Mouse (Mus musculus) spleen, adult 2 months (tissue): ENCODE results near the gene Meox2. TPM values are rescaled to one million over a fixed set of nuclear protein-coding genes. Genes with fewer than 3 reads are reported as not detected.

Experiments used
- DNase-seq, 2 experiments: peaks; one replicate each; pipeline versions ENCODE4 v3.0.0 to v3.0.0-alpha.2; 2012 to 2021; ENCODE audit warnings: low spot score in 2 of 2, low read depth in 1 of 2
- H3K27ac ChIP-seq: fragments of 200-500 bp; 2 replicates; pipeline ENCODE4 v1.5.1; 2012; ENCODE audit warnings: low read length, inconsistent platforms; ENCODE audit not compliant: insufficient read depth
- H3K27me3 ChIP-seq: fragments of 200-500 bp; 2 replicates; pipeline ENCODE4 v1.6.1; 2012; ENCODE audit warnings: mild to moderate bottlenecking, moderate library complexity, low read length, inconsistent platforms; ENCODE audit not compliant: control insufficient read depth, insufficient read depth
- H3K36me3 ChIP-seq: fragments of 200-500 bp; 2 replicates; pipeline ENCODE4 v1.6.1; 2012; ENCODE audit warnings: mild to moderate bottlenecking, low read length, inconsistent platforms; ENCODE audit not compliant: control insufficient read depth, insufficient read depth
- H3K4me1 ChIP-seq: fragments of 200-500 bp; 2 replicates; pipeline ENCODE4 v1.6.1; 2011; ENCODE audit warnings: inconsistent platforms; ENCODE audit not compliant: control insufficient read depth, insufficient read depth, insufficient read length
- H3K4me3 ChIP-seq: fragments of 200-500 bp; 2 replicates; pipeline ENCODE4 v1.5.1; 2011; ENCODE audit warnings: mild to moderate bottlenecking, inconsistent platforms; ENCODE audit not compliant: insufficient read depth, insufficient read length; ENCODE audit errors: extremely low read depth
- CTCF ChIP-seq: fragments of 200-500 bp; IDR thresholded peaks from 2 replicates; pipeline ENCODE4 v1.5.1; 2011; ENCODE audit warnings: mild to moderate bottlenecking, inconsistent platforms; ENCODE audit not compliant: insufficient read depth, insufficient read length, insufficient replicate concordance; ENCODE audit errors: extremely low read depth
- POLR2A ChIP-seq: fragments of 200-500 bp; IDR thresholded peaks from 2 replicates; pipeline ENCODE4 v1.6.1; 2011; ENCODE audit warnings: low read depth, low read length, inconsistent platforms
- WGBS: fragments of 180-500 bp; shearing (Covaris S2); methylation state at CpG from one replicate; pipeline ENCODE4 v1.1.7; 2018; 5-methylcytosine and 5-hydroxymethylcytosine counted together
- polyA plus RNA-seq: library from polyadenylated mRNA; depleted of rRNA; stranded (reverse); fragments of >200 nt; gene quantifications from 2 replicates; pipeline ENCODE4 v1.2.3, GENCODE M21; 2012

Meox2 gene
- polyA plus RNA-seq, 1 experiment, result 0.06 TPM

DNA sequence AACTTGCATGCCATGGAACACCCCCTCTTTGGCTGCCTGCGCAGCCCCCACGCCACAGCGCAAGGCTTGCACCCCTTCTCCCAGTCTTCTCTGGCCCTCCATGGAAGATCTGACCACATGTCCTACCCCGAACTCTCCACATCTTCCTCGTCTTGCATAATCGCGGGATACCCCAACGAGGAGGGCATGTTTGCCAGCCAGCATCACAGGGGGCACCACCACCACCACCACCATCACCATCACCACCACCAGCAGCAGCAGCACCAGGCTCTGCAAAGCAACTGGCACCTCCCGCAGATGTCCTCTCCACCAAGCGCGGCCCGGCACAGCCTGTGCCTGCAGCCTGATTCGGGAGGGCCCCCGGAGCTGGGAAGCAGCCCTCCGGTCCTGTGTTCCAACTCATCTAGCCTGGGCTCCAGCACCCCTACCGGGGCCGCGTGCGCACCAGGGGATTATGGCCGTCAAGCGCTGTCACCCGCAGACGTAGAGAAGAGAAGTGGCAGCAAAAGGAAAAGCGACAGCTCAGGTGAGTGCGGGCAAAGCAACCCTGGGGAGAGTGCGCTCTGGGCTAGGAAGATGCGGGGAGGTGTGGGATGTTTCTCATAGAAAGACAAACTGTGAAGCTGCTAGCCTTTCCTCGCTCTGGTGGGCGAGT lies 606 bp downstream of the Meox2 start:
- Histone ChIP-seq H3K27me3 (peaks cover 12% of the 10 kb centered on the region; the same call in 1 of the 2 replicates), H3K4me3 (no peak overlapping the region), H3K27ac (no peak overlapping the region), H3K36me3 (no peaks in the 10 kb centered on the region), H3K4me1 (no peaks in the 10 kb centered on the region)
- no peak for DNase-seq
- no peak for TF ChIP-seq CTCF
- no peak for TF ChIP-seq POLR2A
- WGBS, result 3% methylated on average over 29 of the region's 29 CpGs

DNA sequence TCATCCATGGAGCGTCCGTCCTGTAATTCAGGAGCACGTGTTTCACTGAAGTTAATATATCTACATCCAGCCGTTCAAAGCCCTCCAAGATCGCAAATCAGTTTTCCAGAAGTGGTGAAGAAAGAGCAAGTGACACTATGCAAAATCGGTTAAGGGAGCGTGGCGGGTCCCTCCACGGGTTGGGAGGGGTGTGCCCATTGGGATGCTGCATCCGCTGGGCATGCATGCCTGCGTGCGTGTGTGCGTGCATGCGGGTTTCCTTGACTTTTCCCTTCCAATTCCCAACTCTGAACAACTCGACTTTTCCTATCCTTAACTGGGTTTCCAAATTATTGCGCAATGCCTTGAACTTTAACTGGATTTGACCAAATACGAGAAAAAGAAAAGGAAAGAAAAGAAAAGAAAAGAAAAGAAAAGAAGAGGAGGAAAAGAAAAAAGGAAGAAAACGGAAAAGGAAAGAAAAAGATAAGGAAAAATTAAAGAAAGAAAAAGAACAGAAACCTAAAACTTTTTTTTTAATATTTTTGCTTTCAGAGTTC lies 1.2 kb downstream of the Meox2 start:
- WGBS, result 11% methylated on average over 18 of the region's 18 CpGs
- no peak for DNase-seq
- Histone ChIP-seq H3K27ac (no peak overlapping the region), H3K36me3 (no peaks in the 10 kb centered on the region), H3K4me3 (no peak overlapping the region), H3K4me1 (no peaks in the 10 kb centered on the region), H3K27me3 (peaks cover 12% of the 10 kb centered on the region; the same call in 1 of the 2 replicates)
- no peak for TF ChIP-seq CTCF
- no peak for TF ChIP-seq POLR2A

DNA sequence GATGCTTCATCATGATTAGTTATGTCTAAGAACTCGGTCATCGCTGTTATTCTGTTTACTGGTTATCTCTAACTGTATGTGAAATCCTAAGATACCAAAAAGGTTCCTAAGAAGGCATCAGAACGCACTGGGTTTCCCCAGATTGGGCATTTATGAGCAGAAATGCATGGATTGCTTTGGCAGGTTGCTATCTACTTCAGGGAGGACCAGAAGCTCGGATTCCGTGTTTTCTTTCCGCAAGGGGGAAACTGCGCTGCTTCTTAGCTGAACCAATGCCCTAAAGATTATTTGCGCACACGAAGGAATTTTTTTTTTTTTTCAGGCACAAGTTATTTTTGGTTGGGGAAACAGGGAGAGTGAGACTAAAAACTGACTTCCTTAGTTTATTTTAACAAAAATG lies 2.6 kb downstream of the Meox2 start:
- Histone ChIP-seq H3K27me3 (peaks cover 12% of the 10 kb centered on the region; the same call in 1 of the 2 replicates), H3K27ac (no peak overlapping the region), H3K36me3 (no peaks in the 10 kb centered on the region), H3K4me1 (no peaks in the 10 kb centered on the region), H3K4me3 (no peak overlapping the region)
- WGBS, result 75% methylated on average over 9 of the region's 9 CpGs
- TF ChIP-seq POLR2A, result no peak
- TF ChIP-seq CTCF, result no peak
- DNase-seq, result no peak

DNA sequence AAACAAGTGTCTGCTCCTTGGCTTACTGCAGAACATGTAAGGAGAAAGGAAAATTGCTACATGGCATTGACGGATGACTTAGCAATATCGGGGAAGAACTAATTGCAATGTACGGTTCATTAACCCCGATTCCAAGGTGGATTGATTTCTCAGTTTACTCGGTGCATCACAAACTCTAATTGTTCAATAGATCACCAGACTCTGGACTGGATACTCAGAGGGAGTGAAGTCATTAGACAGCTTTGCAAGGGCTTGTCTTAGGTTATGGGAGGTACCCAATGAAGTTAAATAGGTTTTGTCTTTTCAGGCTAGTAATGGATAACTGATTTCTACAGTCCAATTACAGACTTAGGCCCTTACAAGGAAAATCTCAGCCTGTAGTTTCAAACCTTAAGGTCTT lies 10.9 kb downstream of the Meox2 start:
- H3K27ac ChIP-seq, result no peak overlapping the region
- 92% methylated on average over 5 of the region's 5 CpGs for WGBS
- TF ChIP-seq CTCF, result no peak
- no peak for TF ChIP-seq POLR2A
- DNase-seq, result no peak
- no peak overlapping the region for H3K4me3 ChIP-seq
- H3K36me3 ChIP-seq, result no peaks in the 10 kb centered on the region
- H3K4me1 ChIP-seq, result no peaks in the 10 kb centered on the region
- H3K27me3 ChIP-seq, result no peaks in the 10 kb centered on the region

DNA sequence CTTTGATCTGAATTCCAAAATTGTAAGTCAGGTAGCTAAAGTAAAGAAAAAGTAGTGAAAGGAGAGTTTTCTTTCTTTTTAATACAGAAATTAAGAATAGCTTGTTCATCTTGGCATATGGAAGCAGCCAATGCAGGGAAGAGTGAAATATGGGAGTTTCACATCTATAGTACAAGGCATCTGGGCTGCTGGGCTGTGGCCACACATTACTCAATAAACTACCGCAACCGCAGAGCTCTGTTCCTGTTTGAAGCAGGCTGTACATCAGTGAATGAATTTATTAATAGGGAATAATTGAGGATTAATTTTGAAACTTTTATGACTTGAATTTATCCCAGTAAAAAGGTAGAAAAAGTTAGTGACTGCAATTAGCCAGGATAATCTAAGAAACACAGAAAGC lies 15.4 kb downstream of the Meox2 start:
- 85% methylated on average over 2 of the region's 2 CpGs for WGBS
- Histone ChIP-seq H3K27ac (no peak overlapping the region), H3K36me3 (no peaks in the 10 kb centered on the region), H3K4me3 (no peak overlapping the region), H3K27me3 (no peaks in the 10 kb centered on the region), H3K4me1 (no peaks in the 10 kb centered on the region)
- DNase-seq, result no peak
- TF ChIP-seq POLR2A, result no peak
- no peak for TF ChIP-seq CTCF

DNA sequence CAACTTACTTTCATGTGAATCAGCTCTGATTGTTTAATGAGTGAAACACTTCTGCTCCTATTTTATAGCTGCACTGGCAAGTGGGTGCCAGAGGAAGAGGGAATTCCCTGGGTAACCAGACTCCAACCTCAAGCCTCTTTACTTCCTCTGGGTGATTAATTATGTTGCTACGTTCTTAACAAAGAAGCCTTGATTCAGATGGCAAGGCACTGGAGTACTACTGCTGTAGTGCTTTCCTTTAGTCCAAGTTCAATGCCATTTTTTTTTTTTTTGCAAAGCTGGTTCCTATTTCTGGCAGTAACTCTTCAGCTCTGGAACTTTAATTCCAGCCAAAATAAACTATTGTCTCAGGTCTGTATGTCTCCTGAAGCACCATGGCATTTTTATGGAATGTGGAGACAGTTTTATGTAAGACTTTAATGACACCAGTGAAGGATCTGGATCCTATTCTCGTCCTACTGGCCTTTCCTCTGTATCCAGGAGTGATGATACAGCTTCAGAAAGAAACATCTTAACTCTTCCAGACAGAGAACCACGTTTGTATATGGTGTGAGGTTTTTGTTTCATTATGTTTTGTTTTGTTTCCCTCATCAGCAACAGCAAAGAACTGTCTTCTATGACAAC lies 33.9 kb downstream of the Meox2 start:
- 46% methylated on average over 3 of the region's 3 CpGs for WGBS
- Histone ChIP-seq H3K36me3 (no peaks in the 10 kb centered on the region), H3K4me3 (no peak overlapping the region), H3K27me3 (no peaks in the 10 kb centered on the region), H3K4me1 (no peaks in the 10 kb centered on the region), H3K27ac (no peak overlapping the region)
- no peak for DNase-seq
- TF ChIP-seq POLR2A (no peak), CTCF (no peak)

DNA sequence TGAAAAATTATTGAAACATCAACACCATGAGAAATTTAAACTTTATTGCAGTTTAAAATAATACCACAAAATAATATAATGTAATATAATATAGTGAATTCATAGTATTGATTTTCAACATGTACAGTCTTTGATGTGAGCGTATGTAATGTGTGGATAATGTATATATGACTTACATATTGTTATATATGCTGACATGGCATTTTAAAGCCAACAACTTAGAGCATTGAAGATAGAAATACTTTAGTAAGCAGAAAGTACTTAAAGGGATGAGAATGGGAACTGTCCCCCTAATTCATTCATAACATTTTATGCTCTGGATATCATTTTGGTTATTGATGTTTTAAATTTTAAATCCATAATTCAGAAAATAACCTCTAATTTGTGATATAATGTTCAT lies 35.5 kb downstream of the Meox2 start:
- no peak for TF ChIP-seq CTCF
- no peak for TF ChIP-seq POLR2A
- H3K27ac ChIP-seq, result no peak overlapping the region
- 92% methylated on average over 1 of the region's 1 CpGs for WGBS
- H3K36me3 ChIP-seq, result no peaks in the 10 kb centered on the region
- no peaks in the 10 kb centered on the region for H3K27me3 ChIP-seq
- H3K4me1 ChIP-seq, result no peaks in the 10 kb centered on the region
- DNase-seq, result no peak
- no peak overlapping the region for H3K4me3 ChIP-seq
